Mouse (Mus musculus): Measurements from ENCODE around the gene Fcho2. TPM values are rescaled to one million over a fixed set of nuclear protein-coding genes. Genes with fewer than 3 reads are reported as not detected.

Gene Fcho2
- total and polyA plus RNA-seq, 2 experiments from 2014 or later = 14.1 to 25.1 TPM

DNA sequence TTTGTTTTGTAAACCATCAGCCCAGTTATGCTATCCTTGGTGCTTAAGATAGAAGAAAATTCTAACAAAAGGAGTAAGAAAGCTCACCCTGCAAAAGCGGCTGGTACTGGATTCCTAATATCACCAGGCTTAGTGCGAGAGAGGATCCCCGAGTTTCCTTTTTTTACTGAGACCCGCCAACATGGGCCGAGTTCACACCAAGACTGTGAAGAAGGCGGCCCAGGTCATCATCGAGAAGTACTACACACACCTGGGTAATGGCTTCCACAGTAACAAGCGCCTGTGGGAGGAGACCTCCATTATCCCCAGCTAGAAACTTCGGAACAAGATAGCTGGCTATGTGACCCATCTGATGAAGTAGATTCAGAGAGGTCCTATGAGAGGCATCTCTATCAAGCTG, 1.3 kb upstream of the Fcho2 start:
- H3K4me1 ChIP-seq (ENCODE audit: insufficient read depth) = peaks cover 9% of the 10 kb centered on the region; the same call in 1 of the 2 replicates
- H3K4me3 ChIP-seq (ENCODE audit: low read depth, low read length) = no peak overlapping the region
- no peak for TF ChIP-seq CTCF (IDR thresholded peaks at IDR 0.05; ENCODE audit: low read depth)
- H3K4me2 ChIP-seq (ENCODE audit: low read depth) = no peak overlapping the region
- ATAC-seq (no peak), DNase-seq (no peak)
- no peak overlapping the region for H3K27ac ChIP-seq (ENCODE audit: low read depth, low read length)
- no peaks in the 10 kb centered on the region for H3K36me3 ChIP-seq (ENCODE audit: insufficient read depth)
- H3K27me3 ChIP-seq (ENCODE audit: insufficient read depth, low read length) = no peaks in the 10 kb centered on the region
- H3K9me3 ChIP-seq (ENCODE audit: low read length) = no peaks in the 10 kb centered on the region
- no peak overlapping the region for H3K9ac ChIP-seq
- WGBS = 88% methylated on average over 9 of the region's 9 CpGs

DNA sequence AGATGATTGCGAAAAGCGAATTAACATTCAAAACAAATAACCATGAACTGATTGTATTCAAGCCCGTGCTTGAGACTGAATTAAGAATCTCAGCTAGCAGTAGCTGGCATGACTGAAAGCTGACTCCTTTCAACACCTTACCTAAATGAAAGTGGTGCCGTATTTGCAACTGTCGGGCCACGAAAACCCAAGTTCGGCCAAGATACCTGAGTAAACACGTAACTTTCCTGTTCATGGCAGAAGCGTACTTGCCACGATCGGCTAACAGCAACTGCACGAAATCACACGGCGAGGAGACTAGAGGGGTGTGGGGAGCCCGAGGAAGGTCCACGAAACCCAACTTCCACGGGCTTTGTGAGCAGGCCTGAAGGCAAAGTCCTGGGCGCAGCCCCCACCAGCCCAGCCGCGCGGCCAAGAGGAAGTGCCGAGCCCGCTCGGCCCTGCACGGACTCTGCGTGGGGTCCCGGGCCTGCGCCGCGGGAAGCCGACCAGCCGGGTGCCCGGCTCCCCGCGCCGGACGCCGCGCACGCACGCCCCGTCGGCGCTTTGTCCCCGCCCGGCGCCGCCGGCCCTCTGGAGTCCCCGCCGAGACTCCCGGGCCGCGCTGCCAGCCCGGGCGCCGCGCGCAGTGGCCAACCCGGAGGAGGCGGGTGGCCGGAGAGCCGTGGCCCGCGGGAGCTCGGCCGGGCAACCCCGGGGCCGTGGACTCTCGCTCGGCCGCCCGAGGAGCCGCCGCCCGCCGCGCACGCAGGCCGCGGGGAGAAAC, 791 bp downstream of the Fcho2 start:
- H3K4me2 ChIP-seq (ENCODE audit: low read depth) = peak overlapping the region; percentile 56
- H3K4me1 ChIP-seq (ENCODE audit: insufficient read depth) = peaks cover 9% of the 10 kb centered on the region; the same call in 1 of the 2 replicates
- H3K9ac ChIP-seq = peak overlapping the region; percentile 85
- under 1% methylated on average over 66 of the region's 81 CpGs for WGBS
- peak overlapping the region; percentile 86 for H3K27ac ChIP-seq (ENCODE audit: low read depth, low read length)
- DNase-seq = peak; percentile 68
- no peaks in the 10 kb centered on the region for H3K9me3 ChIP-seq (ENCODE audit: low read length)
- no peaks in the 10 kb centered on the region for H3K36me3 ChIP-seq (ENCODE audit: insufficient read depth)
- H3K27me3 ChIP-seq (ENCODE audit: insufficient read depth, low read length) = no peaks in the 10 kb centered on the region
- H3K4me3 ChIP-seq (ENCODE audit: low read depth, low read length) = peak overlapping the region; percentile 94
- ATAC-seq = peak; percentile 59
- TF ChIP-seq CTCF (IDR thresholded peaks at IDR 0.05; ENCODE audit: low read depth) = no peak

DNA sequence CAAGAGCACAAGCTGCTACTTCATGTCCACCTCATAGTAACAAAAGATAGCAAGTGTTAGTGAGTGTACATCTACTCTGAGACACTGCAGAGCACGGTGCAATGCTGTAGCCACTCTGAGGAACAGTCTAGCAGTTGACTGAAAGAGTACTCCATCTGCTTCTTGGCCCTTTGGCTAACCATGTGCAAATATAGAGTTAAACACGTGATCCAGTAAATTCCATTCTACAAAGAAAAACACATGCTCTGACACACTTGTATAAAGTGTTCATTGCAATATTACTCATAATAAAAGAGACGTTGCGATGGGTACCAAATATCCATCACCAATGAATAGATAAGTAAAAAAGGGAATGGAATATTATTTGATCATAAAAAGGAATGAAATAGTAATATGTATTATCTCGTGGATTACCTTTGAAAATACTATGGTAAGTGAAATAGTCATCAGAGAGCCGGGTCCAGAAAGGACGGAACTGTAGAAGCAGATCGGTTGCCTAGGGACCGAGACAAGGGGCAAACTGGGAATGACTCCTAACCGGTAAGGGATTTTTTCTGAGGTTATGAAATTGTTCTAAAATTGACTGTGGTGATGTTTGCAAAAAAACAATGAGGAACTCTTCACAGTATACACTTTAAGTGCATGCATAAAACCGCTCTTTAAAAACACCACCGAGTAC, 1.5 kb downstream of the Fcho2 start:
- H3K4me1 ChIP-seq (ENCODE audit: insufficient read depth) = peaks cover 9% of the 10 kb centered on the region; the same call in 1 of the 2 replicates
- H3K27me3 ChIP-seq (ENCODE audit: insufficient read depth, low read length) = no peaks in the 10 kb centered on the region
- H3K27ac ChIP-seq (ENCODE audit: low read depth, low read length) = peak overlapping the region; percentile 86; the same call in 1 of the 2 replicates
- peak overlapping the region; percentile 56 for H3K4me2 ChIP-seq (ENCODE audit: low read depth)
- no peak for TF ChIP-seq CTCF (IDR thresholded peaks at IDR 0.05; ENCODE audit: low read depth)
- H3K9ac ChIP-seq = peak overlapping the region; percentile 85
- peak overlapping the region; percentile 94 for H3K4me3 ChIP-seq (ENCODE audit: low read depth, low read length)
- ATAC-seq = no peak
- H3K9me3 ChIP-seq (ENCODE audit: low read length) = no peaks in the 10 kb centered on the region
- WGBS = 21% methylated on average over 12 of the region's 12 CpGs
- H3K36me3 ChIP-seq (ENCODE audit: insufficient read depth) = no peaks in the 10 kb centered on the region
- no peak for DNase-seq

DNA sequence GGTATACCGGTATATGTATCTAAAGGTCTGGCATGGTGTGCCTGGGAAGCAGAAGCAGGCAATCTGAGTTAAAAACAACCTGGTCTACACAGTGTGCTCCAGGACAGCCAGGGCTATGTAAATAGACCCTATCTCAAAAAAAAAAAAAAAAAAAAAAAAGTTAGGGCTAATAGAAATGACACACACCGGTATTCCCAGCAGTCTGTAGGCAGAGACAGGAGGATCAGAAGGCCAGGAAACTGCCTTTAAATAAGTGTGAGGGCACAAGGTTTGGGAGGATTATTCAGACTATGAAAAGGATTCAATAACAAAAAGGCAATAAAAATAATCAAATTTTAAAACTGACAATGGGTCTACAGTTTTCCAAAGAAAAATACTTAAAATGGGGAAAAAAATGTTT, 2.1 kb downstream of the Fcho2 start:
- no peak for DNase-seq
- 70% methylated on average over 2 of the region's 2 CpGs for WGBS
- Histone ChIP-seq H3K27me3 (ENCODE audit: insufficient read depth, low read length) (no peaks in the 10 kb centered on the region), H3K4me3 (ENCODE audit: low read depth, low read length) (peak overlapping the region; percentile 94), H3K9me3 (ENCODE audit: low read length) (no peaks in the 10 kb centered on the region), H3K4me2 (ENCODE audit: low read depth) (peak overlapping the region; percentile 56; the same call in 1 of the 2 replicates), H3K9ac (peak overlapping the region; percentile 85; the same call in 1 of the 2 replicates), H3K4me1 (ENCODE audit: insufficient read depth) (peaks cover 9% of the 10 kb centered on the region; the same call in 1 of the 2 replicates), H3K27ac (ENCODE audit: low read depth, low read length) (no peak overlapping the region), H3K36me3 (ENCODE audit: insufficient read depth) (no peaks in the 10 kb centered on the region)
- no peak for TF ChIP-seq CTCF (IDR thresholded peaks at IDR 0.05; ENCODE audit: low read depth)
- no peak for ATAC-seq

DNA sequence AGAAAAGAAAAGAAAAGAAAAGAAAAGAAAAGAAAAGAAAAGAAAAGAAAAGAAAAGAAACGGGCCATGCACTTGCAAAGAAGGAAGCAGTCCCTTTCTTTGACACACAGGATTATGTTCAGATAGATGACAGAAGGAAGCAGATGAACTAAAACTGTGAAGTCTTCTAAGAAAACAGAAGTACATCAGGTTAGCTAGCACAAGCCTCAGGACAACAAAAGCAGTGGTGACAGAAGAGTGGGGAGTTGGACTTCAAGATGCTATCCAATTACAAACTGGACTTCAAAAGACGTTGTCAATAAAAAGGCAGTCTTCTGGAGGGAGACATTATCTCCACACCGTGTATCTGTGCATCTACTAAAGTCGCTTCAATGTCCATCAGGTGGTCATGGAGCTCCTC, 3.0 kb downstream of the Fcho2 start:
- Histone ChIP-seq H3K9me3 (ENCODE audit: low read length) (no peaks in the 10 kb centered on the region), H3K9ac (no peak overlapping the region), H3K4me2 (ENCODE audit: low read depth) (no peak overlapping the region), H3K27ac (ENCODE audit: low read depth, low read length) (no peak overlapping the region), H3K27me3 (ENCODE audit: insufficient read depth, low read length) (no peaks in the 10 kb centered on the region), H3K36me3 (ENCODE audit: insufficient read depth) (no peaks in the 10 kb centered on the region), H3K4me1 (ENCODE audit: insufficient read depth) (peaks cover 9% of the 10 kb centered on the region; the same call in 1 of the 2 replicates), H3K4me3 (ENCODE audit: low read depth, low read length) (no peak overlapping the region)
- no peak for ATAC-seq
- no peak for DNase-seq
- TF ChIP-seq CTCF (IDR thresholded peaks at IDR 0.05; ENCODE audit: low read depth) = no peak
- WGBS = 71% methylated on average over 4 of the region's 4 CpGs

DNA sequence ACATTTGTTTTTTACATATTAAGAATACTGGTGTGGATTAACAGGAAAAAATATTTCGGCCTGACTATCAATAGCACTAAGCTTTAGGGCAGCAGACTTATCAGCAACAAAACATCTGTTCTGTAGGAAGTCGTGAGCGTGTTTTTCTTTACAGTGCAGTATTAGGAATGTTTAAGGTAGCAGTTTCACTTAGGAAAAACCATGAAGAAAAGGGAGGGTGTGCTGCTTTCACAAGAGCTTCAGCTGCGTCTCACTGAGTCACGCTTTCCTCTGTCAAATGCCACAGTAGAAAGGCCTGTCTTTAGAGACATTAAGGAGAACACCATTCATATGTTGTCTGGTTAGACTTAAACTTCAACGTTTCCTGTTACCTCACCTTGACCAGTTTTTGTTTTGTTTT, 5.1 kb downstream of the Fcho2 start:
- Histone ChIP-seq H3K4me3 (ENCODE audit: low read depth, low read length) (no peak overlapping the region), H3K9ac (no peak overlapping the region), H3K27me3 (ENCODE audit: insufficient read depth, low read length) (no peaks in the 10 kb centered on the region), H3K4me1 (ENCODE audit: insufficient read depth) (peaks cover 9% of the 10 kb centered on the region; the same call in 1 of the 2 replicates), H3K9me3 (ENCODE audit: low read length) (no peaks in the 10 kb centered on the region), H3K4me2 (ENCODE audit: low read depth) (no peak overlapping the region), H3K27ac (ENCODE audit: low read depth, low read length) (no peak overlapping the region), H3K36me3 (ENCODE audit: insufficient read depth) (no peaks in the 10 kb centered on the region)
- DNase-seq (no peak), ATAC-seq (no peak)
- no peak for TF ChIP-seq CTCF (IDR thresholded peaks at IDR 0.05; ENCODE audit: low read depth)
- WGBS = 79% methylated on average over 6 of the region's 6 CpGs

DNA sequence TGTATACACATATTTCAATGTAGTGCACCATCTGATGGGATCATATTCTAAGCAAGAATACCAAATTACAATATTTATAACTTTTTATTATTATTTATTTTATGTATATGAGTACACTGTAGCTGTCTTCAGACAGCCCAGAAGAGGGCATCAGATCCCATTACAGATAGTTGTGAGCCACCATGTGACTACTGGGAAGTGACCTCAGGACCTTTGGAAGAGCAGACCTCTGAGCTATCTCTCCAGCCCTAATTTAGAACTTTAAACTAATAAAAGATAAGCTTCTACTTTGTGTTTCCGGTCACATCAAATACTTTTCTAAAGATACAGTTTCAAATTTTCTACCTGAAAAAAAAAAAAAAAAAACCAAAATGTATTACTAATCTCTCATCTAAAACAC, 6.2 kb downstream of the Fcho2 start:
- H3K9me3 ChIP-seq (ENCODE audit: low read length) = no peaks in the 10 kb centered on the region
- H3K4me1 ChIP-seq (ENCODE audit: insufficient read depth) = peaks cover 9% of the 10 kb centered on the region; the same call in 1 of the 2 replicates
- 96% methylated on average over 1 of the region's 1 CpGs for WGBS
- no peak for ATAC-seq
- no peak overlapping the region for H3K27ac ChIP-seq (ENCODE audit: low read depth, low read length)
- TF ChIP-seq CTCF (IDR thresholded peaks at IDR 0.05; ENCODE audit: low read depth) = no peak
- no peak overlapping the region for H3K9ac ChIP-seq
- no peak overlapping the region for H3K4me3 ChIP-seq (ENCODE audit: low read depth, low read length)
- no peak overlapping the region for H3K4me2 ChIP-seq (ENCODE audit: low read depth)
- no peak for DNase-seq
- no peaks in the 10 kb centered on the region for H3K36me3 ChIP-seq (ENCODE audit: insufficient read depth)
- H3K27me3 ChIP-seq (ENCODE audit: insufficient read depth, low read length) = no peaks in the 10 kb centered on the region
